Mouse (Mus musculus) E14TG2a.4 (cell line): Measurements from ENCODE around the gene Mpo.

Source experiments
- H3K27me3 ChIP-seq: 2 replicates; pipeline ENCODE4 v1.6.1; 2014; ENCODE audit warnings: low read length, control low read depth; ENCODE audit not compliant: insufficient read depth
- H3K36me3 ChIP-seq: 2 replicates; pipeline ENCODE4 v1.6.1; 2014; ENCODE audit warnings: low read length, control low read depth; ENCODE audit not compliant: insufficient read depth
- H3K4me1 ChIP-seq: replicated peaks from 2 replicates; pipeline ENCODE4 v1.6.1; 2014; ENCODE audit warnings: low read depth, low read length, control low read depth
- H3K4me3 ChIP-seq: replicated peaks from 2 replicates; pipeline ENCODE4 v1.5.1; 2014; ENCODE audit warnings: mild to moderate bottlenecking, low read length
- H3K9me3 ChIP-seq: 2 replicates; pipeline ENCODE4 v1.6.1; 2014; ENCODE audit warnings: low read length, control low read depth
- CTCF ChIP-seq: conservative IDR thresholded peaks from 2 replicates; pipeline ENCODE4 v1.5.1; 2014; ENCODE audit warnings: low read length
- NANOG ChIP-seq: IDR thresholded peaks from 2 replicates; pipeline ENCODE4 v1.6.1; 2014; ENCODE audit warnings: borderline replicate concordance, low read length, mixed read lengths
- POU5F1 ChIP-seq: IDR thresholded peaks from 2 replicates; pipeline ENCODE4 v1.6.1; 2014; ENCODE audit warnings: low read length, borderline replicate concordance

Gene Mpo

DNA sequence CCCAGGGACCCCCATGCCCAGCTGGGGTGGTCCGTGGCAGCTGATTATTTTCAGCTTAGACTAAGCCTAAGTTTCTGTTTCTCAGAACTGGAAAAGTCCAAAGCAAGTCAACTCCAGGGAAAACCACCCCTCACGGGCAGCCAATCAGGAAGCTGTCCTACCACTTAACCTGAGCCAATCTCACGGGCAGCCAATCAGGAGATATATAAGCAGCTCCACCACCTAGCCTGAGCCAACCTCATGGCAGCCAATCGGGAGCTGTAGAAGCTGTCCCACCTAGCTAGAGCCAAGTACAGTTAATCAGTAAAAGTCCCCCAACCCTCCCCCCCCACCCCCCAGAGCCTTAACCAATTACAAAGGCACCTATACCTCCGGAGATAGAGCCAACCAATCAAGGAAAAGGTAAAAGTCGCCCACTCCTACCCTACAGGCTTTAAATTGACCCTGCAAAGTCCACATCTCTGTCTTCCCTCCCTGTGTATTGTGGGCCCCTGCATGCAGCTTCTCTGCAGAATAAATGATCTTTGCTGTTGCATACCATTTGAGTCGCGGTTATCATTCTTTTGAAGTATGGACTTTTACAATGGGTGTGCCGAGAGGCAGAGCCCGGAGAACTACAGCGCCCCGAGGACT is 53.7 kb downstream of the Mpo start:
- TF ChIP-seq POU5F1 (no peak), CTCF (no peak), NANOG (no peak)
- no peaks in the 10 kb centered on the region for H3K9me3 ChIP-seq
- peaks cover 27% of the 10 kb centered on the region for H3K4me1 ChIP-seq
- H3K4me3 ChIP-seq = no peak overlapping the region
- no peaks in the 10 kb centered on the region for H3K36me3 ChIP-seq
- H3K27me3 ChIP-seq = no peaks in the 10 kb centered on the region

DNA sequence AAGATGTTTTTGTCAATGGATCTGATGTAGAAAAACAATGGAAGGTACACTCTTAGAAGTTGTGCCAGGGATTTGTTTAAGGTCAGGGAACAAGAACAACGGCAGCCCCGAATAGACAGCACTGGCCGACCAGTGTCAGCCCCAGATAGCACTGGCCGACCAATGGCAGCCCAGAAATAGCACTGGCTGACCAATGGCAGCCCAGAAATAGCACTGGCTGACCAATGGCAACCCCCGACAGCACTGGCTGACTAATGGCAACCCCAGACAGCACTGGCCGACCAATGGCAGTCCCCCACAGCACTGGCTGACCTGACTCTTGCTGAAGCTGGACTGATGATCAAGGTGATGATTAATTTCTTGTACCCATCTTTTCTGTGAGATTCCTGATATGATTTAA is 54.5 kb downstream of the Mpo start:
- Histone ChIP-seq H3K27me3 (no peaks in the 10 kb centered on the region), H3K9me3 (no peaks in the 10 kb centered on the region), H3K36me3 (no peaks in the 10 kb centered on the region), H3K4me3 (no peak overlapping the region), H3K4me1 (peaks cover 31% of the 10 kb centered on the region)
- TF ChIP-seq POU5F1 (no peak), NANOG (no peak), CTCF (no peak)

DNA sequence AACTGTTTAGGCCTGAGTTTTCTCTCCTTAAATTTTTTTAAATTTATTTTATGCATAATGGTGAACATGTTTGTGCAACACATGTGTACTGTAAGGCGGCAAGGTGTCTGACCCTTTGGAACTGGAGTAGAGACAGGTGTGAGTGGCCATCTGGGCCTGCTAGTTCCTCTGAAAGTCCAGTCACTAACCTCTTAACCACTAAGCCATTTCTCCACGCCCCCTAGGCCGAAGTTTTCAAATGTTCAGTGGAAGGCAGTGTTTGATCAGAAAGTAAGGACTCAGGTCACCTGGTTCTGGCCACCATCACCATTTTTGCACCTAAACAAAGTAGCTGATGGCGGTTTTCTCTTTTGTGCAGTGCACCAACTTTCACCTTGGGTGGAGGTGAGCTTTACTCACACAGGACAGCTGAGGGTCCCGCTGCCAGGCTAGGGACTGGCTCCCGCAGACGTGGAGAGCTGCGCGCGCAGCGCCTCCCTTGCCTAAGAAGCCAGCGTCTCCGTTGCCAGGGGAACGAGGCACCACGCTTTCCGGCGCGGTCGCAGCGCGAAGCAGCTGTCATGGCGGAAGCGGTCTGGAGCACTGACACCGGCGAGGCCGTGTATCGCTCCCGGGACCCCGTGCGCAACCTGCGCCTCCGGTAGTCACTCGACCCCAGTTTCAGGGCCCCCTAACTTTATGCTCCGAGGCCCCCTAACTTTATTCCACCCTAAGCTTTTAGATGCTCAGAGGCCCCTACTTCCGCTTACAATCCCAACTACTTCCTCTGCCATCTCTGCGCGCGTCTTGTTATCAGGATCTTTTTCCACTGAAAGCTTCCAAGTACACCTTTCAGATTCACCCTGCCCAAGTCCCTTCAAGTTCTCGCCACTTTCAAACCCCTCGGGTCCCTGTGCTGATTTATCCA is 59.6 kb downstream of the Mpo start, which contains the start of gene Mks1:
Gene Mks1, plus strand, starts transcription at position 526 of the 907 bp plus-strand sequence.
- Histone ChIP-seq H3K36me3 (peaks cover 33% of the 10 kb centered on the region), H3K27me3 (no peaks in the 10 kb centered on the region; the same call in 1 of the 2 replicates), H3K9me3 (no peaks in the 10 kb centered on the region), H3K4me3 (peak within 1 kb of the TSS; percentile 83), H3K4me1 (peaks cover 45% of the 10 kb centered on the region)
- TF ChIP-seq POU5F1 (no peak), CTCF (no peak), NANOG (no peak)

DNA sequence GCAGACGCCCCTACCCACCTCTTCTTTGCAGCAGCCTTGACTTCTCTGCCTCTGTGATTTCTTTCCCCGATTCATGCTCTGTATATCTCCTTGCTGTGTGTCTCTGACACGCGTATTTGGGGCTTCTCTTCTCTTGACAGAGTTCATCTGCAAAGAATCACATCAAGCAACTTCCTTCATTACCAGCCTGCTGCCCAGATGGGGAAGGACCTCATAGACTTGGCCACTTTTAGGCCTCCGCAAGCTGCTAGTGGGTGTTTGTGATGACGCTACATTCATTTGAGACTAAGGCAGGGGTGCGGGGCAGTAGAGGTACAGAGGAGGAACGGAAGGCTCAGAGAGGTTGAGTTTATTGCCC is 60.2 kb downstream of the Mpo start:
- Histone ChIP-seq H3K27me3 (no peaks in the 10 kb centered on the region; the same call in 1 of the 2 replicates), H3K9me3 (no peaks in the 10 kb centered on the region), H3K36me3 (peaks cover 39% of the 10 kb centered on the region), H3K4me1 (peaks cover 42% of the 10 kb centered on the region), H3K4me3 (peak overlapping the region; percentile 83)
- TF ChIP-seq NANOG = no peak
